Mouse (Mus musculus): ENCODE measurements around the gene Arsb. TPM values are rescaled to one million over a fixed set of nuclear protein-coding genes. Genes with fewer than 3 reads are reported as not detected.
"Not testable (repeated sequence)": the region's sequence is repeated elsewhere in the genome, so short reads cannot be mapped to it uniquely, and the experiment has no call there.

The Arsb gene
- total RNA-seq, 2 experiments from 2014 or later, result 87.0 to 95.3 TPM

DNA sequence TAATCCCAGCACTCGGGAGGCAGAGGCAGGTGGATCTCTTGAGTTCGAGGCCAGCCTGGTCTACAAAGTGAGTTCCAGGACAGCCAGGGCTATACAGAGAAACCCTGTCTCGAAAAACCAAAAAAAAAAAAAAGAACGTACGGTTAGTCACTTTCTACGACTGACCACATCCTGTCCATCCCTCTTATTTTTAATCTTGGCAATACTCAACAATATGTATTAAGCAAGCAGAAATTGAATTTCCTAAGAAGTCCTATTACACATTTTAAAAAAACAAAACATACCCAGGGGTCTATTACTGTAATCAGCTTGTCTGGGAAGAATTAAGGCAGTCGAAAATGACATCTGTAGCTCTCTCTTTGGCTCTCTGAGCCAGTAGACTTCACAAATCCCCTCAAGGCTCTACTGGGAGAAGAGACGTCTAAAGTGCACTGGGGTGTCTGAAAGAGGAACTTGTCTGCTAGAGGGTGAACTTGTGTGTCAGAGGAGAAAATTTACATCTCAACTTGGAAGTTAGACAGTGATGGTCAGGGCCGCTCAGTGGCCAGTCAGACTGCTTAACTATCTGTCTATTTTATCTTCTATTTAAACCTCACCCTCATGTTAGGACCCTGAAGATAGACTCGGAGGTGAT lies 205.6 kb downstream of the Arsb start:
- no peak for DNase-seq (ENCODE audit: low spot score in 2 of 2)
- H3K27ac ChIP-seq, result peak overlapping the region; percentile 63
- H3K4me3 ChIP-seq, result no peak overlapping the region
- TF ChIP-seq CTCF (conservative IDR thresholded peaks at IDR 0.05), result no peak

DNA sequence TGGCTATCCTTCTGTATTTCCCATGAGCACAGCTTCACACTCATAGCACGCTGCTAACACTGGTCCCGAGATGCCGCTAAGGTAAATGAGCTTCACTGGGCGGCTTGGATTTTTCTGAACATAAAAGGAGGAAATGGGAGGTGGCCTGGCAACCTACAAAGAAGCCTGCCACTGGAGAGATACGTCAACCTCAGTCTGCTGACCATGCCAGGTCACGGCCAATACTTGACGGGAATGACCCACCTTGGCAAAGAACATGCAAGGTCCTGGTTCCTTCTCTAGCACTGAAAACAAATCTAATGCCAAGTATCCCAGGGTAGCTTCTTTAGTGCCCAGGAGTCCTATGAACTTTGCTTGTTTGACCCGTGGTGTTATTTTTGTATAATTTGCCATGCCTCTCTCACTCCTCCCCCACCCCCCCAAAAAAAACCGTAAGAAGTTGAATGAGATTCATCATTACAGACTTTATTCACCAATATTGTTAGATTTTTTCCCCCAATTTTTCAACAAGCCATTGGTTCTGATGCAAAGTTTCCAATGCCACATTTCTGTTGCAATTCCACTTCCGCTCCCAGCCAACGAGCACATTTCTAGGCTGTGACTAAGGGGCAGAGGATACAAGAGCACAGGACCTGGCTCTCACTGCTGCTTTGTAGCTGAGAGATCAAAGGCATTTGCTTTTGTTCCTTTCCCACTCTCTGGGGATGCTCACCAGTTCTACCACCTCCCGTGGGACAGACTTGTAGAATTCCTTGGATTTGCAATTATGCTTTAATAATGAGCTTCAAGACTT lies 207.5 kb downstream of the Arsb start:
- no peak for DNase-seq (ENCODE audit: low spot score in 2 of 2)
- Histone ChIP-seq H3K4me3 (no peak overlapping the region), H3K27ac (no peak overlapping the region; the same call in 1 of the 2 replicates)
- TF ChIP-seq CTCF (conservative IDR thresholded peaks at IDR 0.05), result no peak

DNA sequence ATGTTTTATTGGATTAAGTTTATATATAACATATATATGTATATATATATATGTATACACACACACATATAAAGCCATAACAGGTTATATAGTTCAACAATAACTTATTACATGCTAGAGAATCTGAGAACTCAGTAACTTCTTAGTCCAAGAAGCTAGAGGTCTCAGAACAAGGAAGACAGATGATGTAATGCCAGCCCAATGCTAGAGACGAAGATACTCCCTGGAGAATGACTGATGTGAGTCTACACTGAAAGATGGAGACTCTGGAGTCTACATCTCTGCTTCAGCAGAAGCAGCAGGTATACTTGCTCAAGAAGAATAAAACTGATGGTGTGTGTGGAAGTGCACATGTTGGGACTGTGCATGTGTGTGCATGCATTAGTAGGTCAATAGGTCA lies 208.3 kb downstream of the Arsb start:
- no peak for DNase-seq (ENCODE audit: low spot score in 2 of 2)
- Histone ChIP-seq H3K4me3 (no peak overlapping the region), H3K27ac (no peak overlapping the region)
- TF ChIP-seq CTCF (conservative IDR thresholded peaks at IDR 0.05), result no peak

DNA sequence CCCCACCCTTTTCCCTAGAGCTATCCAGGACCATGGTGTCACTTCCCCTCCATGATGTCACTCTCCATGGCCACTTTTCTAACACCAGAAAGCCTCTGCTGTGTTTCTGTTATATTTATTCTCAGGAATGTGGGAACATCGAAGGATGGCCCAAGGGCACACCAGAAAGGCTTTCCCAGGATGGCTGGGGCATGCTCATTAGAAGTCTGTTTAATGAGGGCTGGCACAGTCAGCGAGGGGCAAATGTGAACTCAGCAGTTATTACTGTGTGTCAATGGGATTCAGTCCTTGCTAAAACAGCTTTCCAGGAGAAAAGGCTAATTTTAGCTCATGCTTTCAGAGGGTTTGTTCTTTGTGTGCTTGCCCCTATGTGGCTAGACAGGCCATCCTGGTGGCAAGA lies 213.1 kb downstream of the Arsb start:
- no peak for TF ChIP-seq CTCF (conservative IDR thresholded peaks at IDR 0.05)
- DNase-seq (ENCODE audit: low spot score in 2 of 2), result no peak

DNA sequence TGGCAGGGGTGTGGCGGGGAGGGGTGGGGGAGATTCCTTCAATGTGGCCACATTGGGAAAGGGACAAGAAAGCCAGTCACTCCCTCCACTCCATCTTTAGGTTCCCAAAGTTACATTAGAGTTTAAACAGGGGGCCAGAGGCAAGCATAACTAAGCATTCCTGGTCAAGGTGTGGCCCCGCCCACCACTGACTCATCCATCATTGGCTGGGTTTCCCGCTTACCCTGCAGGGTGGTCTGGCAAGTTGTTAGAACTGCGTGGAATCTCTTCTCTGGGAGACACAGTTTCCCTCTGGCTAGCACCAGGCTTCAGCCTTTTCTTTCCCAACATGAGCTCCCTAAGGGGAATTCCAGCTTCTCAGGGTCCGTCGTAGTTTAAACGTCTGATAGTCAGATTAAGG lies 213.8 kb downstream of the Arsb start:
- TF ChIP-seq CTCF (conservative IDR thresholded peaks at IDR 0.05), result no peak
- no peak for DNase-seq (ENCODE audit: low spot score in 2 of 2)
- Histone ChIP-seq H3K27ac (no peak overlapping the region), H3K4me3 (no peak overlapping the region)

More for the DNA sequence above, 213.1 kb downstream of the Arsb start:
- Histone ChIP-seq H3K27ac (no peak overlapping the region), H3K4me3 (no peak overlapping the region)

DNA sequence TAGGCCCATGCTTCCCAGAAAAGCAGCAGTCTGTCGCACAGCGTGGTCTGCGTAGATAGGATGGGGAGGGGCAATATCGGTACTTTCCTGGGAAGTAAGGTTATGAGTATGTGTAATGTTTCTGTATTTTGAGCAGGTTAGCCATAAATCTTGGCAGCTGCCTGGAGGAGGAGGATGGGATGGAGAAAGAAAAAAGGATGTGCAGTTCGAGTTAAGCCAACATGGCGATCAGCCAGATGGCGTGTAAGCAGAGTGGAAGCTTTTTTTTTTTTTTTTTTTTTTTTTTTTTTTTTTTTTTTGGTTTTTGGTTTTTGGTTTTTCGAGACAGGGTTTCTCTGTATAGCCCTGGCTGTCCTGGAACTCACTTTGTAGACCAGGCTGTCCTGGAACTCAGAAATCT lies 214.3 kb downstream of the Arsb start:
- H3K4me3 ChIP-seq; H3K27ac ChIP-seq; DNase-seq (ENCODE audit: low spot score in 2 of 2): not testable (repeated sequence)

DNA sequence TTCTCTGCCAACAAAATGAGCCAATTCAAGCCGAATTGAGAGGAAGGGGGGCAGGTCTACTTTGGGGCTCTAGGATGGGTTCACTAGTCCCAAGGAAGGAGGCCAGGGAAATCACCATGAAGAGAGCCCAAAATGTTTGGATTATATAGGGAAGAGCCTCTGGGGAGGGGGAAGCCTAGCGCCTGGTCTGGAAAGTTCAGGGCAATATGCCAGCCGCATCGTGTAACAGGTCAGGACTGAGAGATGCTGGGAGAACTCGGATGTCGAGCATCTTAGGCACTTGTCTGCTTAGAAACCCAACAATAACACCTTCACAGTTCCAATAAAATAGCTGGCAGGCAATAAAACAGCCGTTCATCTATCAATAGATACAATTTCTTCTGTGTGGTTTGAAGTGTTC lies 216.2 kb downstream of the Arsb start:
- no peak overlapping the region for H3K27ac ChIP-seq
- TF ChIP-seq CTCF (conservative IDR thresholded peaks at IDR 0.05), result no peak
- no peak for DNase-seq (ENCODE audit: low spot score in 2 of 2)
- no peak overlapping the region for H3K4me3 ChIP-seq

DNA sequence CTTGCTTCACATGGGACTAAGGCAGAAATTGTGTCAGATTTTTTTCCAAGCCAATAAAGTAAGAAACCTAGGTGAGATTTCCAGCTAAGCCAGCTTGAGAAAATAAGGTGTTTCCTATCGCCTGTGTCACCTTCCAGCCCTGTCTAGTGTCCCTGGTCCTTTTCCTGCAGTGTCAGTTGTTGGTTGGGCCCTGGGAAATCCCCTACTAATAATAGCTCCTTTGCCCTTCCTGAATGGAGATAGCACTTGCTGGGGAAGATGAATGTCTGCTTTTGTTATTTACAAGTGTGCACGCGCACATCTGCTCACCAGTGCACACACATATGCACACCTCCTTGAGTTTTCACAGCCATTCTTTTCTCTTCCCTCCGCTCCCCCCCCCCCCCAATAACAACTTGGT lies 217.8 kb downstream of the Arsb start:
- no peak overlapping the region for H3K4me3 ChIP-seq
- no peak for TF ChIP-seq CTCF (conservative IDR thresholded peaks at IDR 0.05)
- H3K27ac ChIP-seq, result no peak overlapping the region
- DNase-seq (ENCODE audit: low spot score in 2 of 2), result no peak

DNA sequence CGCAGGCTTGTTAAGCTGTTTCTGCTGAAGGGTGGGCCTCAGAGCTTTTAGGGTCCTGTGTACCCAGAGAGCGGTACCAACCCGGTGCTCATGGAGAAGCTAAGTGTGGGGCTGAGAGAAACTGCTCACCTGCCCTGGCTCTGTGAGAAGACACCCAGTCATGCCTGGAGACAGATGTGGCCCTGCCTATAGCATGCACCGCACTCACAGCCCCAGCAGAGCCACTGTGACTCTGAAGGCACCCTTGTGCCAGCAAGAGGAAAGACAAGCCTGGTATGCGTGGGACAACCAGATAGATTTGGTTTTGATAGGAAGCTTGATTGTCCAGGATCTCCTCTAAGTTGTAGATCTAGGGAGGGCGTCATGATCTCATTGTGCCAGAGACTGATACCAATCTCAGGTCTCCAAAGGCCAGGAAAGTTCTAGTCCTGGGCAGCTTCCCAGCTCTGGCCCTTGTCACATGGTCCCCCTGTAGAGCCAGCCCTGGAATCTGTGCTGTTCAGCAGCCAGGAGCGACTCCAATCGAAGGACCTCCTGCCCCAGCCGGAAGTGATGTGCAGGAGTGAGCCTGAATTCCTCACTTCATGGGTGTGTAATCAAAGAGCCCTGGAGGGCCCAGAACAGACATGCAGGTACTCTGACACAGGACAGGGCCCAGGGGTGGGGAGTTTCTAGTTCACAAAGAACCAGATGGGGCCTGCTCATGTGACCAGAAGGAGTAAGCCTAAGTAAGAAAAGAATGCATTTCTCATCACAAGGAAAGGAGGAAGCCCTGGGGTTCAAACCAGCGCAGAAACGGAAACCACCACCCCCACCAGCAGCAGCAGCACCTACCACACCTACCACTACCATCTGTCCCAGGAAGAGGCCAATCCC lies 218.5 kb downstream of the Arsb start:
- H3K27ac ChIP-seq, result no peak overlapping the region
- no peak for TF ChIP-seq CTCF (conservative IDR thresholded peaks at IDR 0.05)
- DNase-seq (ENCODE audit: low spot score in 2 of 2), result no peak
- H3K4me3 ChIP-seq, result no peak overlapping the region

DNA sequence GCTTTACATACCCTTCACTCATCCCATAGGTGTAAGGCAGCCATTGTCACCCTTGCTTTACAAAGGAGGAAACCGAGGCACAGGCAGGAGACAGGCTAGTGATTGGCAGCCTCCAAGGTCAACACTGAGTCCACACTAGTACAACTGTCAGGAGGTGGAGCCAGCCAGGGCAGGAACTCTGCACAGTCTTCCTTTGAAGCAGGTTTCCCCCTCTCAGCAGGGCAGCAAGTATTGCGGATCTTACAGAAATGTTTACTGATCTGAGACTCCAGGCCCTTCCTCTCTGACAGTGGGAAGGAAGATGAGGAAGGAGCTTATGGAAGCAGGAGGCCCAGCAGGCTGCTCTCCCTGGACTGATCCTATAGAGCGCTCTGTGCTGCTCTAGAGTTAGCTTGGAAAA lies 219.4 kb downstream of the Arsb start:
- H3K4me3 ChIP-seq, result no peak overlapping the region
- H3K27ac ChIP-seq, result no peak overlapping the region
- DNase-seq (ENCODE audit: low spot score in 2 of 2), result no peak
- no peak for TF ChIP-seq CTCF (conservative IDR thresholded peaks at IDR 0.05)

DNA sequence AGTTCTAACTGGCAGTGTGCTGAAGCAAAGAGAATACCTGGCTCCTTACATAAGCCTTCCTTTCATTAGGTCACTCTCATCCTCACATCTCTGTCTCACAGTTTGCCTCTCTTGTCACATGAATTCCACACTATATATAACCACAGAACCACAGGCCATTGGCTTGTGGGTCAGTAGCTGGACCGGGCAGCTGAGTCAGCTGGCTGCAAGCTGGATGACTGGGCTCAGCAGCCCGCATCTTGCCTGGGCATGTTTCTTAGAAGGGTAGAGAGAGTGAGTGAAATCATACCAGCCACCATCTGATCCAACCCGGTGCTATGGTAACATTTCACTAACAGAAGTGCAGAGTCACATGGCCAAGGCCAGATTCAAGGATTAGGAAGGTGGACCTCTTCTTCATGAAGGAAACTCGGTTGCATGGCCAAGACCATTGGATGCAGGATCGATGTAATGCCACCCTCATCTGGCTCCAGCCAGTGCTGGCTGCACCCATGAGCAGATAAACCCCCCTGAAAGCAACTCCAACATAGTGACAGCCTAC lies 221.0 kb downstream of the Arsb start:
- no peak for DNase-seq (ENCODE audit: low spot score in 2 of 2)
- no peak overlapping the region for H3K4me3 ChIP-seq
- no peak overlapping the region for H3K27ac ChIP-seq
- no peak for TF ChIP-seq CTCF (conservative IDR thresholded peaks at IDR 0.05)

Small RNAs within 50 kb of the gene (microRNA-seq; reads per million reads assigned to microRNA genes)
- 0 reads per million in 2 experiments for gene Gm25534
- 0 reads per million in 2 experiments for gene Mir5624

Other genes starting within 250 kb of the Arsb start
- not detected for gene Bhmt, start 133.7 kb upstream of the Arsb start, total RNA-seq (2021)
- under 1 TPM; 0.37 to 0.49 TPM for gene Bhmt2, start 97.3 kb upstream of the Arsb start, total RNA-seq (2021)
- gene Dmgdh, start 97.2 kb upstream of the Arsb start, total RNA-seq (2021), result under 1 TPM; 0.12 to 0.28 TPM

Data from layer of hippocampus, adult 2 months (tissue).